Mouse (Mus musculus) large intestine, adult 2 months (tissue): ENCODE measurements at regions not wholly inside any gene's neighbourhood (a gene's known extent, or its start where the extent isn't known, plus 50 kb on each side); places are given as distances from the start of the nearest gene placed in this dataset.

ENCODE experiments used
- DNase-seq: peaks from one replicate; pipeline ENCODE4 v3.0.0-alpha.2; 2012; ENCODE audit warnings: low read depth, low spot score
- WGBS: fragments of 180-500 bp; shearing (Covaris S2); methylation state at CpG from one replicate; pipeline ENCODE4 v1.1.7; 2018; 5-methylcytosine and 5-hydroxymethylcytosine counted together

GRCm38 (mm10) chr14:86230609-86231008, 910.4 kb downstream of the Diaph3 start:
- no peak for DNase-seq
- 20% methylated on average over 1 of the region's 1 CpGs for WGBS

GRCm38 (mm10) chr14:86229755-86230154, 911.3 kb downstream of the Diaph3 start:
- WGBS = 84% methylated on average over 2 of the region's 2 CpGs

GRCm38 (mm10) chr14:86215711-86216110, 925.3 kb downstream of the Diaph3 start:
- no peak for DNase-seq
- 82% methylated on average over 9 of the region's 9 CpGs for WGBS

More at GRCm38 (mm10) chr14:86229755-86230154, 911.3 kb downstream of the Diaph3 start:
- no peak for DNase-seq

- DNase-seq = no peak
- 97% methylated on average over 3 of the region's 3 CpGs for WGBS
Measured at GRCm38 (mm10) chr14:86211654-86212053, 929.4 kb downstream of the Diaph3 start.

GRCm38 (mm10) chr14:86204582-86204981, 936.5 kb downstream of the Diaph3 start:
- WGBS = 69% methylated on average over 7 of the region's 7 CpGs
- no peak for DNase-seq

- 74% methylated on average over 4 of the region's 4 CpGs for WGBS
- no peak for DNase-seq
Measured at GRCm38 (mm10) chr14:86197864-86198263, 943.2 kb downstream of the Diaph3 start.

GRCm38 (mm10) chr14:86184663-86185381, 956.2 kb downstream of the Diaph3 start:
- WGBS = 73% methylated on average over 4 of the region's 4 CpGs
- no peak for DNase-seq

- DNase-seq = no peak
- 85% methylated on average over 4 of the region's 4 CpGs for WGBS
Measured at GRCm38 (mm10) chr14:86178517-86178916, 962.5 kb downstream of the Diaph3 start.

- no peak for DNase-seq
- WGBS = 73% methylated on average over 1 of the region's 1 CpGs
Measured at GRCm38 (mm10) chr14:86171118-86171517, 969.9 kb downstream of the Diaph3 start.

GRCm38 (mm10) chr14:86159151-86159550, 981.9 kb downstream of the Diaph3 start:
- WGBS = 82% methylated on average over 10 of the region's 10 CpGs
- no peak for DNase-seq

GRCm38 (mm10) chr14:86154688-86155087, 986.3 kb downstream of the Diaph3 start:
- 89% methylated on average over 3 of the region's 3 CpGs for WGBS
- no peak for DNase-seq

GRCm38 (mm10) chr14:86151276-86151675, 989.8 kb downstream of the Diaph3 start:
- 85% methylated on average over 1 of the region's 1 CpGs for WGBS
- DNase-seq = no peak

GRCm38 (mm10) chr14:86150329-86150866, 990.6 kb downstream of the Diaph3 start:
- DNase-seq = no peak
- 90% methylated on average over 3 of the region's 3 CpGs for WGBS

GRCm38 (mm10) chr14:86115254-86116057, 1025.6 kb downstream of the Diaph3 start:
- 53% methylated on average over 4 of the region's 4 CpGs for WGBS
- no peak for DNase-seq

- no peak for DNase-seq
- WGBS = 15% methylated on average over 1 of the region's 1 CpGs
Measured at GRCm38 (mm10) chr14:86101497-86101896, 1039.5 kb downstream of the Diaph3 start.

GRCm38 (mm10) chr14:86070313-86071100, 1070.5 kb downstream of the Diaph3 start:
- no peak for DNase-seq
- WGBS = 59% methylated on average over 6 of the region's 6 CpGs

GRCm38 (mm10) chr14:86069329-86069728, 1071.7 kb downstream of the Diaph3 start:
- DNase-seq = no peak
- WGBS = 44% methylated on average over 1 of the region's 1 CpGs

GRCm38 (mm10) chr14:86067743-86068142, 1073.3 kb downstream of the Diaph3 start:
- 90% methylated on average over 1 of the region's 1 CpGs for WGBS
- DNase-seq = no peak

- 86% methylated on average over 3 of the region's 3 CpGs for WGBS
- no peak for DNase-seq
Measured at GRCm38 (mm10) chr14:86063620-86063943, 1077.5 kb downstream of the Diaph3 start.
